Mouse (Mus musculus): ENCODE results near the gene Dennd1a.

Gene Dennd1a

DNA sequence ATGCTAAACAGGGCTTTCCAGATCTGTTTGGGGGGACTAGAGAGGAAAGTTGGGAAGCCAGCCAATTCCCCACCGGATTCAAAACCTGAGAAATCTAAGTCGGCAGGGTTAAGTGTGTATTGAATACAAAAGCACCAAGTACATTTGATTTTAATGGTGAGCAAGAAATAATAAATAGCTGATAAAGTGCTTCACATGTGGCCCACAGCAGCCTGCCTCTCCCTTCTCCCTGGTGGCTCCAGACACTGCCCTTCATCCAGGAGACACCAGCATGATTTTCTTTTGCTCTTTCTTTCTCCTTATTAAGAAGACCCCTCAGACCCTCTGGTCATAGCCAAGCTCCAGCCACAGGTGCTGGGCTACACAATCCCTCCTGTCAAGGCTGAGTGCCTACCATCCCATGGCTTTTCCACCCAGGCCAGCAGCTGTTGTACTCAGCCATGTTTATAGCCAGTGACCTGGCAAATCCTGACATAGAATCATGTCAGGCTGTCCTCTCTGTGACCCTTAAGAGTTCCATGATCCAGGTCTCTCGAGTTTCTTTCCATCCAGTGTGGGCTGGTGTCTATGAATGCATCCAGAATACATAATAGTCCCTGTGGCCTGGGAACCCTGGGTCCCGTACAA lies 467.6 kb downstream of the Dennd1a start:
- DNase-seq (ENCODE audit: low read depth, low spot score) = no peak

DNA sequence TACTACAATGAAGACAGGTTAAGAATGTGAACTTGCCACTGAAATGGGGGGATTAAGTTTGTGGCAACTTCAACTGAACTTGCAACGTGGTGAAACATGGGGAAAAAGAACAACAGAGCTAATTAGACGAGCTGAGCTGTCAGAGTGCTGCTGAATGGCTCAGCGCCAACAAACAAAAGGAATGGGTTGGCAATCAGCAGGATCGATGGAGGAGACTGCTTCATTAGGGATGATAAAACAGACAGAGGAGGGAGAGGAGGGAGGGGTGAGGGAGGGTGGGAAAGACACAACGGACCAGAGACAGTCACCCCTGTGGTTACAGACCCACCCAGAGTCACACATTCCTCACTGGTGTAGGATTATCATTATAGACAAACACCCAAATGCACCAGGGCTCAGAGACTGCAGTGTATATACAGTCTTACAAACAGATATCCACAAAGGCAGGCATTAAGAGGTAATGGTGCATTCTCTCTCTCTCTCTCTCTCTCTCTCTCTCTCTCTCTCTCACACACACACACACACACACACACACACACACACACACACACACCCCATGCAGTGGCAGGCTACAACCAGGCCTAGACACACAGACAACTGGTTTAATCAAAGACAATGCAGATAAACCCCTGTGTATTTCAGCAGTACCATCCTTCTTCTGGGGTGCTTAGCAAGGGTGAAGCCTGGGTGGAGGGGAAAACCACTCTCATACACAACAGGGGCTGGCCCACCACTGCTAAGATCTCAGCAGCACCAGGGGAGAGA lies 468.2 kb downstream of the Dennd1a start:
- no peak for DNase-seq (ENCODE audit: low read depth, low spot score)

DNA sequence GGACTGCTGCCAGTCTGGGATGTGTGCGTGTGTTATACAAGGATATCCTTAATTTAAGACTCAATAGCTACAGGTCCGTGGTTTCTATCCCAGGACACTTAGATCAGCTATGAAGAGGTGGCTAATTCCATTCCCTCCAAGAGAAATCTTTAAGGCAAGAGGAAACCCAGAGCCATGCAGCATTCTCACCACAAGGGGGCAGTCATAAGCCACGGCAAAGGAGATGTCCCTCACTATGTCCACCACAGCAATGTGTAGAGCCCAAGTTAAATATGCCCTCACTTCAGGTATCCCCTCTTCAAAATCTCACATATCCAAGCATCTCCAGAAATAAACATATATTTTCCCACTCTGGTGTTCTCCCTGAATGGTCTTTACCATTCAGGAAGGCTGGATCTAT lies 471.5 kb downstream of the Dennd1a start:
- peak; percentile 70 for DNase-seq (ENCODE audit: low read depth, low spot score)

- no peak for DNase-seq (ENCODE audit: low read depth, low spot score)
Observed at GRCm38 (mm10) chr2:37814820-37815361, 472.3 kb downstream of the Dennd1a start.

DNA sequence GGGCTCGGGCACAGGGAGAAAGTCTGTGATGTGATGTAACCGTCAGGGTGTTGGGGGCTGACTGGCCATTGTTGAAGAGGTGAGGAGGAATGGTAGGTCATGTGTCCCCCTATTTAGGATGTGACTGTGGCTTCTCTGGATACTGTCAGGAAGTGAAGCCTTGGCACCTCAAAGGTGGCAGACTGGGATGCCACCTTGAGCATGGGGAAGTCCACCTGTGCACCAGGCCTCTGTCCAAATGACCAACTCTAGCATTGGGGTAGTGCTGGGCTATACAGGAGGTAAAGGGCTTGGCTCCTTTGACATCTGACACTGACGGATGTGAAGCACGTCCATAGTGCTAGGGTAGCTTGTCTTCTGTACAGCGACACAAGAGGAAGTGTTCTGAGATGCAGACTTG lies 474.8 kb downstream of the Dennd1a start:
- DNase-seq (ENCODE audit: low read depth, low spot score) = no peak

- no peak for DNase-seq (ENCODE audit: low read depth, low spot score)
Observed at GRCm38 (mm10) chr2:37811682-37812081, 475.5 kb downstream of the Dennd1a start.

GRCm38 (mm10) chr2:37802610-37803212 lies 484.5 kb downstream of the Dennd1a start:
- DNase-seq (ENCODE audit: low read depth, low spot score) = peak; percentile 75

GRCm38 (mm10) chr2:37801687-37802086 lies 485.5 kb downstream of the Dennd1a start:
- no peak for DNase-seq (ENCODE audit: low read depth, low spot score)

DNA sequence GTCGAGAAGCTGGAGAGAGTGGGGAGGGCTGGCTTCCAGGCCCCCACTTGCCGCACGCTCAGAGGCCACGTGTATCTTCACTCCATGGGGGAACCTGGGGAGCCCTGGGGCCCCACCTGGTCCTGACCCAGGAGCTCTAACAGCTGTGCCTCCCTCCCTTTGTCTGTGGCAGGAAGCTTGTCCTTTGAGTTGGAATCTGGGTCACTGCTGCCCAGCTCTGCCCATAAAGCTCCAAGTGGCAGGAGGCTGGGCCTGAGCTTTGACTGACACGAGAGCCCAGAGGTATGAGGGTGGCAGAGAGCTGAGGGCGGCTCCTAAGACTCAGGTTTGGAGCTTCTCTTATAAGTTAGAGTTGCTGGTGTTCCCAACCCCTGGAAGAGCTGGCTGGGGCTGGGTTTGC lies 488.1 kb downstream of the Dennd1a start:
- DNase-seq (ENCODE audit: low read depth, low spot score) = no peak

DNA sequence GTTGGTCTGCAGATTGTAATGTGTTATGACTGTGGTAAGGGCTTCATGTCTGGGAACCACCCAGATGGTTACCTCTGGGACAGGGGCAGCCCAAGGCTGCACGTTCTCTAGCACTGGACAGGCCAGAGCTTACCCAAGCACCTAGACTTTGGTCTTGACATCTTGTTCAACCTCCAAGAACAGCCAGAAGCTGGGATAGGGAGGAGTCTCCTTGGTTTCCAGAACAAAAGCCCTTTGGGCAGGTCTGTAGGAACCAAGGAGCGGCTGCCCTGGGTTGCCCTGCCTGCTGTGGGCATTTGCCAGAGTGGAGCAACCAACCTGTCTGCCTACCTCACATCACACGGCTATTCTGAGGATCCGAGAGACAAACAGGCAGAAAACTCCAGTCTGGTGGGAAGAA lies 490.1 kb downstream of the Dennd1a start:
- no peak for DNase-seq (ENCODE audit: low read depth, low spot score)

DNA sequence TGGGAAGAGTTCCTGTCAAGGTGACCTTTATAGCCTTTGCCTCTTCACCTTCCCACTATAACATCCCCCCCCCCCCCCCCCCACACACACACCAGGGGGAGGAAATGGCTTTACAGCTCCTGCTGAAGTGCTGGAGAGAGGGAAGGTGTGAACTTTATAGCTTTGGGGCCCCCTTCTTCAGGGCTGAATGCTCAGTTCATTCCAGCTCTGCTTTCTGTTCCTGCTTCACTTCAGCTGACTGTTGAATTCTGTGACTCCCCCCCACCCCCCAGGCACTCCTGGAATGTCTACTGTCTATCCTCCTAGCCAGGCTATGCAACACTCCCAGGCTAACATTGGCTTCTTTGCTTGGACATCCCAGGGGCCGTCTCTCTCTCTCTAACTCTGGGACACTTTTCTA lies 491.2 kb downstream of the Dennd1a start:
- no peak for DNase-seq (ENCODE audit: low read depth, low spot score)

DNA sequence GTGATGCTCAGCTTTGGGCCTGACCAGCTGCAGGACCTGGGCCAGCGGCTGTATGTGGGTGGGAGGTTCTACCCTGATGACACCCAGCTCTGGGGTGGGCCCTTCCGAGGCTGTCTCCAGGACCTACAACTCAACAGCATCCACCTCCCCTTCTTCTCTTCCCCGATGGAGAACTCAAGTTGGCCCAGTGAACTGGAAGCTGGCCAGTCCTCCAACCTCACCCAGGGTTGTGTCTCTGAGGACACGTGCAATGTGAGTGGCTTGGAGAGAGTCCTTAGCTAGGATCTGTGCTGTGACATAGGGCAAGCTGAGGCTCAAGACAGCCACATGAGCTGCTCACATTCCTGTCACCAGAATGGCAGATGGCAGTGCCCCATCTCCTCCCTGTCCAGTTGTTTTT lies 495.9 kb downstream of the Dennd1a start:
- DNase-seq (ENCODE audit: low read depth, low spot score) = no peak

DNA sequence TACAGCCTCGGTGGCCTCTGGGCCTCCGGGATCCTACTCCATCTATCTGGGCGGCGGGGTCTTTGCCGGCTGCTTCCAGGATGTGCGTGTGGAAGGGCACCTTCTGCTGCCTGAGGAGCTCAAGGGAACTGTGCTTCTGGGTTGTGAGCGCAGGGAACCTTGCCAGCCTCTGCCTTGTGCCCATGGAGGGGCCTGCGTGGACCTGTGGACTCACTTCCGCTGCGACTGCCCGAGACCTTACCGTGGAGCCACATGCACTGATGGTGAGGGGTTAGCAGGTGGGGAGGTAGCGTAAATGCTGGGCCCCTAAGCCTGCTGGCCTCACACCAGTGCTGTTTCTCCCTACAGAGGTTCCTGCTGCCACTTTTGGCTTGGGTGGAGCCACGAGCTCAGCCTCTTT lies 496.5 kb downstream of the Dennd1a start:
- no peak for DNase-seq (ENCODE audit: low read depth, low spot score)

- no peak for DNase-seq (ENCODE audit: low read depth, low spot score)
Observed at GRCm38 (mm10) chr2:37789995-37790394, 497.2 kb downstream of the Dennd1a start.

DNA sequence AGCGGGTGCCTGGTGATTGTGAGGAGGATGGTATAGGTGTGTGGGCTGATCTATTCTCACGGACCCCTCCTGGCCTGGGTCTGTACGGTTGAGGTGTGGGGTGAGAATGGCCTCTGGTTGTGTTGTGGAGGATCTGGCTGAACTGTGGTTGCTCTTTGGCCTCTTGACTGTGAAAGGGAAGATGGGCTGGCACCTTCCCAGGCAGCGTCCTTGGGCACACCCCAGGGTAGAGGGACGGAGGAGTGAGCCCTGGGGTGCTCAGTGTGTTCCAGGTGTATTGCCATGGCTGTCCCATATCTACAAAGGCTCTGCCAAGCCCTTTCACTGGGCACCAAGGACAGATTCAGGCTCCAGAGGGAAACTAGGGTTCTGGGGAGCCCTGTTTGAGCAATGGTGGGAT lies 498.2 kb downstream of the Dennd1a start:
- no peak for DNase-seq (ENCODE audit: low read depth, low spot score)

GRCm38 (mm10) chr2:37788176-37788962 lies 498.8 kb downstream of the Dennd1a start:
- no peak for DNase-seq (ENCODE audit: low read depth, low spot score)

DNA sequence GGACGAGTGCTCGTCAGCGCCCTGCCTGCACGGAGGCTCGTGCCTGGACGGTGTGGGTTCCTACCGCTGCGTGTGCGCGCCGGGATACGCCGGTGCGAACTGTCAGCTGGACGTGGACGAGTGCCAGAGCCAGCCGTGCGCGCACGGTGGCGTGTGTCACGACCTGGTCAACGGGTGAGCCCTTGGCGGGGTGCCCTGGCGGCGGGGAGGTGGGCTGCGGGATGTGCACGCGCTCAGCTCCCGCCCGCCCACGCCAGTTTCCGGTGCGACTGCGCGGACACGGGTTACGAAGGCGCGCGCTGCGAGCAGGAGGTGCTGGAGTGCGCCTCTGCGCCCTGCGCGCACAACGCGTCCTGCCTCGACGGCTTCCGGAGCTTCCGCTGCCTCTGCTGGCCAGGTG lies 500.7 kb downstream of the Dennd1a start:
- peak; percentile 70 for DNase-seq (ENCODE audit: low read depth, low spot score)

- DNase-seq (ENCODE audit: low read depth, low spot score) = no peak
Observed at GRCm38 (mm10) chr2:37784473-37784872, 502.7 kb downstream of the Dennd1a start.

DNA sequence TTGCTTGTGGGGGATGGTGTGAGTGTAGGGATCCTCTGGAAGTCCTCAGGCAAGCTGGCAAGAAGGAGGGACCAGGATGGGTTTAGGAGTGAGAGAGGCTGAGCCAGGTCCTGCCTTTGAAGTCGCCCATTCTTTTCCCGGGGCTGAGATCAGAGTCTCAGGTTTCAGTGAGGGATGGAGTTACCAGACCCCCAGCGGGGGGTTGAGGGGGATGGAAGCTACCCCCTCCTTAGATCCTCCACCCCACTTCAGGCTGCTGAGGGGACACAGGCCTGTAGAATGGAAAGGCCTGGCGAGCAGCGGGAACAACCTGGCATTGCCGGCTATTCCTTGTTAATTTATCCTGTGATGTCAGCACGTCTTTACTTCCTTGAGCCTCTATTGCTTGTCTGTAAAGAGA lies 505.2 kb downstream of the Dennd1a start:
- DNase-seq (ENCODE audit: low read depth, low spot score) = no peak

GRCm38 (mm10) chr2:37781421-37781820 lies 505.8 kb downstream of the Dennd1a start:
- no peak for DNase-seq (ENCODE audit: low read depth, low spot score)

GRCm38 (mm10) chr2:37780270-37780929 lies 506.8 kb downstream of the Dennd1a start:
- peak; percentile 92 for DNase-seq (ENCODE audit: low read depth, low spot score)

Measured in ZHBTc4 (cell line).